Mouse (Mus musculus) small intestine, adult 2 months (tissue): ENCODE results near the gene Erlec1. TPM values are rescaled to one million over a fixed set of nuclear protein-coding genes. Genes with fewer than 3 reads are reported as not detected.

Source experiments
- H3K27ac ChIP-seq: fragments of 200-500 bp; 2 replicates; pipeline ENCODE4 v1.5.1; 2012; ENCODE audit warnings: low read depth, low read length, control low read depth, inconsistent platforms; ENCODE audit not compliant: insufficient read depth
- H3K27me3 ChIP-seq: fragments of 200-500 bp; 2 replicates; pipeline ENCODE4 v1.6.1; 2012; ENCODE audit warnings: mild to moderate bottlenecking, moderate library complexity, low read length, inconsistent platforms; ENCODE audit not compliant: control insufficient read depth, insufficient read depth
- H3K36me3 ChIP-seq: fragments of 200-500 bp; 2 replicates; pipeline ENCODE4 v1.6.1; 2012; ENCODE audit warnings: mild to moderate bottlenecking, low read length, control low read depth, inconsistent platforms; ENCODE audit not compliant: control insufficient read depth, insufficient read depth
- H3K4me1 ChIP-seq: fragments of 200-500 bp; 2 replicates; pipeline ENCODE4 v1.6.1; 2012; ENCODE audit warnings: low read length, inconsistent platforms, mixed read lengths; ENCODE audit not compliant: control insufficient read depth, insufficient read depth, insufficient read length
- H3K4me3 ChIP-seq: fragments of 200-500 bp; 2 replicates; pipeline ENCODE4 v1.5.1; 2012; ENCODE audit warnings: low read depth, mild to moderate bottlenecking, control low read depth, inconsistent platforms, low read length, moderate library complexity
- CTCF ChIP-seq: fragments of 200-500 bp; IDR thresholded peaks from 2 replicates; pipeline ENCODE4 v1.5.1; 2012; ENCODE audit warnings: low read depth, mild to moderate bottlenecking, control low read depth, inconsistent platforms, low read length, moderate library complexity, mixed read lengths; ENCODE audit not compliant: insufficient replicate concordance, insufficient read length; ENCODE audit errors: extremely low read depth
- POLR2A ChIP-seq: fragments of 200-500 bp; IDR thresholded peaks from 2 replicates; pipeline ENCODE4 v1.6.1; 2012; ENCODE audit warnings: low read depth, mild to moderate bottlenecking, control low read depth, inconsistent platforms, low read length, moderate library complexity
- WGBS: fragments of 180-500 bp; shearing (Covaris S2); methylation state at CpG from one replicate; pipeline ENCODE4 v1.1.7; 2018; 5-methylcytosine and 5-hydroxymethylcytosine counted together
- polyA plus RNA-seq: library from polyadenylated mRNA; depleted of rRNA; stranded (reverse); fragments of >200 nt; gene quantifications from 2 replicates; pipeline ENCODE4 v1.2.3, GENCODE M21; 2012

Erlec1 gene
- polyA plus RNA-seq, 1 experiment: 7.2 TPM

- Histone ChIP-seq H3K4me1 (no peaks in the 10 kb centered on the region; the same call in 1 of the 2 replicates), H3K36me3 (no peaks in the 10 kb centered on the region), H3K27ac (peak within 1 kb of the TSS; percentile 96), H3K4me3 (peak within 1 kb of the TSS; percentile 100), H3K27me3 (no peaks in the 10 kb centered on the region)
- under 1% methylated on average over 22 of the region's 22 CpGs for WGBS
- peak; percentile 45; the same call in 1 of the 2 replicates for TF ChIP-seq POLR2A
- TF ChIP-seq CTCF: no peak
These were observed 31.9 kb upstream of the Erlec1 start, which contains the start of gene Chac2 for GRCm38 (mm10) chr11:30985877-30986624. TSS of gene Chac2 (minus strand) at chr11:30986350.

DNA sequence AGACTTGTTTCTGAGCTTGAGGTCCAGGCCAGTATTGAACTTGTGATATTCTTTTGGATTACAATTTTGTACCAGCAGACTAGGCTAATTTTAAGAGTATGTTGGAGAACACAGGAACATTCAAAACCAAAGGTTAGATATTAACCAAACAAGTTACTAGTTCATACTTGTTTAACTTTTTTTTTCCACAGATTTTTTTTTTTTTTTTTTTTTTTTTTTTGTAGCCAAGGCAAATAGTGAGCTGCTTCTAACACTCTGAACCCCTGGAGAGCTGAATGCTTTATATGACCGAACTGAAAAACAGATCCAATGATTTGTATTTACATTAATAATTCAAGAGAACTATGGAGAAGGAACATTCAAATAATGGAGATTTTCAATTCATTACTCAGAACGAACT lies 31.1 kb upstream of the Erlec1 start:
- Histone ChIP-seq H3K4me3 (no peak overlapping the region), H3K36me3 (no peaks in the 10 kb centered on the region), H3K4me1 (no peaks in the 10 kb centered on the region; the same call in 1 of the 2 replicates), H3K27me3 (no peaks in the 10 kb centered on the region), H3K27ac (no peak overlapping the region)
- WGBS: 24% methylated on average over 2 of the region's 2 CpGs
- no peak for TF ChIP-seq POLR2A
- no peak for TF ChIP-seq CTCF

DNA sequence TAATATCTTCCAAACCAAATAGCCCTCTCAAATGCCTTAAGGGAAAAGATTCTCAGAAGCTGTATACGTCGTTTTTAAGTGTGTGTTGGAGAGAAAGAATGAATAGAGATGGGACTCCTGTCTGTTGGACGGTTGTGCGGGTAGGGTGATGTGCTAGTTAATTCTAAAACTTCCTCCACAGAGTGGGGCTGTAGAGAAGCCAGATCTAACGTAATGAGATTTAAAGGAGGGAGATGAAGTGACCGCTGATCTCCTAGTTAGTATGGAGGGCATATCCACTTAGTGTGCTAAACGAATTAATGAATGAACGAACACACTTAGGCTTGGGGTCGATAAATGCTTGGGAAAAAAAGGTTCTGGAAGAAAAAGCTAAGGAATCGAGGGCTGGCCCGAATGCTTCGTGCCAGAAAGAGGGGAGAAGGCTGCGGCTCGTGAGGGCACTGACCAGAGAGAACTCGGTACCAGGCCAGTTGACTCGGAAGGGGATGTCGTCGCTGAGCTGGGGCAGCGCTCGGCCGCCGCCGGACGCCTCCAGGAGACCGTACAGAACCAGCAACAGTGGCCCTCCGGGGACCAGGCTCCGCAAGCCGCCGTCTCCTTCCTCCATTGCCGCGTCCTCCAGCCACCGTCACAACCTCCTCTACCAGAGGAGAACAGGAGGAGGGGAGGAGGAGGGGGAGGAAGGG lies 523 bp downstream of the Erlec1 start:
- H3K4me1 ChIP-seq: no peaks in the 10 kb centered on the region
- peaks cover 10% of the 10 kb centered on the region for H3K36me3 ChIP-seq
- peak; percentile 11; the same call in 1 of the 2 replicates for TF ChIP-seq POLR2A
- TF ChIP-seq CTCF: no peak
- peak overlapping the region; percentile 68 for H3K27ac ChIP-seq
- peak overlapping the region; percentile 99 for H3K4me3 ChIP-seq
- no peaks in the 10 kb centered on the region for H3K27me3 ChIP-seq
- under 1% methylated on average over 28 of the region's 32 CpGs for WGBS

DNA sequence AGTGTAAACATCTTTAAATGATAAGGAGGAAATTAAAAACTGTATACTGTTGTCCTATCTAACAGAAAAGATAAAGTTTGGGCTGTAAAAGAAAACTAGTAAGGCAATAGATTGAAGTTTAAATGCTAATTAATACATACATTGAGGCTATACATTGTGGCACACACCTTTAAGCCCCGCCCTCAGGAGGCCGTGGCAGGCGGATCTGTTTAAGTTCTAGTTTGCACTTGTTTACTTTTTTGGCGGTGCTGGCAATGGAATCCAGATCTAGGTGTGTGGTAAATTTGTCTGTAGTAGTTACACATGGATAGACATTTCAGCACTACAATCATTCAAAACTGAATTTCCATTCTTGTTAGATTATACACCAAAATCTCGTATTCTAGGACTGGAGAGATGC lies 1.3 kb downstream of the Erlec1 start:
- 17% methylated on average over 5 of the region's 5 CpGs for WGBS
- Histone ChIP-seq H3K36me3 (peaks cover 14% of the 10 kb centered on the region), H3K27ac (no peak overlapping the region), H3K4me1 (no peaks in the 10 kb centered on the region), H3K4me3 (no peak overlapping the region), H3K27me3 (no peaks in the 10 kb centered on the region)
- TF ChIP-seq CTCF (no peak), POLR2A (no peak)

DNA sequence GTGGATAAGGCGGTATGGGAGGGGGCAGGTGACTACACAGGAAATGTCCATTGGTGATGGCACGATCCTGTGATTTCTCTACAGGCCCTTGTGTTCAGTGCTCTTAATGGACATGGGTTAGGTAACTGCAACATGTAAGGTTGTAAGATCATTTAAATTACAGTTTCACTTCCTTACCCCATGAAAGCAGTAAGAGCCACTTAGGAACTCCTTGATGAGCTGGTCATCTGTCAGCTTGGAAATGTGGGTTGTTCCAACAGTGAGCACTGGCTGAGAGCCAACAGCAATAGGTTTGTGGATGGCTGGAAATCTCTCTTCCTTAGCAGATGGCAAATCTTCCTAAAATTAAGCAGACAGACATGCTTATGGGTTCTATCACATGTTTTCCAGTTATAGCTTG lies 10.6 kb downstream of the Erlec1 start:
- no peak overlapping the region for H3K27ac ChIP-seq
- H3K4me1 ChIP-seq: no peaks in the 10 kb centered on the region
- H3K4me3 ChIP-seq: no peak overlapping the region
- peaks cover 48% of the 10 kb centered on the region for H3K36me3 ChIP-seq
- WGBS: 93% methylated on average over 2 of the region's 2 CpGs
- TF ChIP-seq CTCF: no peak
- TF ChIP-seq POLR2A: no peak
- no peaks in the 10 kb centered on the region for H3K27me3 ChIP-seq

GRCm38 (mm10) chr11:30928498-30928897 lies 25.6 kb downstream of the Erlec1 start:
- 95% methylated on average over 1 of the region's 1 CpGs for WGBS

DNA sequence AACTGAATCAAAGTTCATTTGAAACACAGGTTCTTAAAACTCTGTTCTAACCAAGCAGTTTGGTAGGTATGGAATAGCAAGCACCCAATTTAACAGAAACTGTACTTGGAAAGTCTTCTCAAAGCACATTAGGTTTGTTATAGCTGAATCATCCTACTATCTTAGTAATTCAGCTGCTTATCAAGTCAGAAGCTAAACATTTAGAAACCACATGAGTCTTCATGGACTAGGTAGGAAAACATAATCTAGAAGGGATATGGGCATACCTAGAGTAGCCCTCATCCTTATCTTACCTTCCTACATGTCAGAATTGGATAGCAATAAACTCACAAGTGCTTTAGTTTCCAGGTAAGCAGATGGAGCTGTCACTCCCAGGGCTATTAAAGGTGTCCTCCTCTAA lies 26.1 kb downstream of the Erlec1 start:
- H3K36me3 ChIP-seq: peaks cover 16% of the 10 kb centered on the region
- H3K4me1 ChIP-seq: no peaks in the 10 kb centered on the region
- H3K4me3 ChIP-seq: no peak overlapping the region
- TF ChIP-seq CTCF: no peak
- no peak for TF ChIP-seq POLR2A
- no peak overlapping the region for H3K27ac ChIP-seq
- no peaks in the 10 kb centered on the region for H3K27me3 ChIP-seq

More at GRCm38 (mm10) chr11:30928498-30928897, 25.6 kb downstream of the Erlec1 start:
- no peaks in the 10 kb centered on the region for H3K4me1 ChIP-seq
- H3K4me3 ChIP-seq: no peak overlapping the region
- TF ChIP-seq POLR2A (no peak), CTCF (no peak)
- H3K27ac ChIP-seq: no peak overlapping the region
- H3K27me3 ChIP-seq: no peaks in the 10 kb centered on the region
- peaks cover 16% of the 10 kb centered on the region for H3K36me3 ChIP-seq
